Mouse (Mus musculus): ENCODE results near the gene Vmn1r26. TPM values are rescaled to one million over a fixed set of nuclear protein-coding genes. Genes with fewer than 3 reads are reported as not detected.
"Not testable (repeated sequence)": the region's sequence is repeated elsewhere in the genome, so short reads cannot be mapped to it uniquely, and the experiment has no call there.

Vmn1r26 gene
- not detected in 2 replicates for polyA plus RNA-seq (2012; rRNA removed)

DNA sequence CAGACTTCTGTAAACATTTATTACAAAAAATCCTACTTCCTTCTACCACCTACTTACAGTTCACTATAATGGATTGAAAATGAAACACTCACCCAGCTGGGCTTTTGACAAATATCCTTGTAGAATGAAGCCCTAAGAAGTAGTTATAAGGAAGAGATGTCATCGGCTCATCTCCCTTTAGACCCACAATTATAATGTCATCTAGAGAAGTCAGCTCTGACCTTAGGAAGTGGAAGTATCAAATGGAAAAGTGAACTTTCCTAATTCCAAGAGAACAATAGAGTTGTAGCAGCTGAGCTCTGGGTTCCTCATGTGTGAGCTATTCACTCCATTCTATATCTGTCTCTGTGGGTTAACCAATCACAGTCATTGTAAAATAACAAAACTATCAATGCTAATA lies at the start of gene Vmn1r26:
Vmn1r26 (minus strand) TSS at position 101 of the 400 bp plus-strand sequence.
- TF ChIP-seq CTCF (IDR thresholded peaks at IDR 0.05; ENCODE audit: borderline replicate concordance, control insufficient read depth, extremely low read depth, insufficient read depth, low read length, poor library complexity) (no peak), POLR2A (IDR thresholded peaks at IDR 0.05; ENCODE audit: control insufficient read depth, extremely low read depth, insufficient read depth, low read length, poor library complexity) (no peak)
- Histone ChIP-seq H3K27me3 (ENCODE audit: control insufficient read depth, insufficient read depth, low read length) (no peaks in the 10 kb centered on the region), H3K36me3 (ENCODE audit: control insufficient read depth, insufficient read depth, low read length) (no peaks in the 10 kb centered on the region), H3K4me3 (ENCODE audit: control insufficient read depth, insufficient read depth, low read length) (no peak within 1 kb of the TSS), H3K27ac (ENCODE audit: control insufficient read depth, insufficient read depth, low read length) (no peak within 1 kb of the TSS), H3K4me1 (replicated peaks; ENCODE audit: control insufficient read depth, insufficient read depth, low read length) (no peaks in the 10 kb centered on the region)
- no peak for DNase-seq
- WGBS, result 98% methylated on average over 1 of the region's 1 CpGs

- TF ChIP-seq POLR2A (IDR thresholded peaks at IDR 0.05; ENCODE audit: control insufficient read depth, extremely low read depth, insufficient read depth, low read length, poor library complexity) (no peak), CTCF (IDR thresholded peaks at IDR 0.05; ENCODE audit: borderline replicate concordance, control insufficient read depth, extremely low read depth, insufficient read depth, low read length, poor library complexity) (no peak)
- no peaks in the 10 kb centered on the region for H3K27me3 ChIP-seq (ENCODE audit: control insufficient read depth, insufficient read depth, low read length)
- no peak for DNase-seq
Measured at GRCm38 (mm10) chr6:58044025-58044424, 29.1 kb upstream of the Vmn1r26 start.

DNA sequence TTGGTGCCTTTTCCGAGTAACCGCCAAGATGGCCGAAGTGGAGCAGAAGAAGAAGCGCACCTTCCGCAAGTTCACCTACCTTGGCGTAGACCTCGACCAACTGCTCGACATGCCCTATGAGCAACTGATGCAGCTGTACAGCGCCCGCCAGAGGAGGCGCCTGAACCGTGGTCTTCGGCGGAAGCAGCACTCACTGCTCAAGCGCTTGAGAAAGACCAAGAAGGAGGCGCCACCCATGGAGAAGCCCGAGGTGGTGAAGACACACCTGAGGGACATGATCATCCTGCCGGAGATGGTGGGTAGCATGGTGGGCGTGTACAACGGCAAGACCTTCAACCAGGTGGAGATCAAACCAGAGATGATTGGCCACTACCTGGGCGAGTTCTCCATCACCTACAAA lies 2.5 kb upstream of the Vmn1r26 start:
- H3K36me3 ChIP-seq (ENCODE audit: control insufficient read depth, insufficient read depth, low read length); H3K27ac ChIP-seq (ENCODE audit: control insufficient read depth, insufficient read depth, low read length); H3K4me3 ChIP-seq (ENCODE audit: control insufficient read depth, insufficient read depth, low read length); H3K4me1 ChIP-seq (replicated peaks; ENCODE audit: control insufficient read depth, insufficient read depth, low read length); DNase-seq; H3K27me3 ChIP-seq (ENCODE audit: control insufficient read depth, insufficient read depth, low read length): not testable (repeated sequence)
- 94% methylated on average over 21 of the region's 21 CpGs for WGBS

More at GRCm38 (mm10) chr6:58044025-58044424, 29.1 kb upstream of the Vmn1r26 start:
- Histone ChIP-seq H3K4me3 (ENCODE audit: control insufficient read depth, insufficient read depth, low read length) (no peak overlapping the region), H3K27ac (ENCODE audit: control insufficient read depth, insufficient read depth, low read length) (no peak overlapping the region), H3K36me3 (ENCODE audit: control insufficient read depth, insufficient read depth, low read length) (no peaks in the 10 kb centered on the region), H3K4me1 (replicated peaks; ENCODE audit: control insufficient read depth, insufficient read depth, low read length) (no peaks in the 10 kb centered on the region)

- no peak for TF ChIP-seq POLR2A (IDR thresholded peaks at IDR 0.05; ENCODE audit: control insufficient read depth, extremely low read depth, insufficient read depth, low read length, poor library complexity)
- no peak for TF ChIP-seq CTCF (IDR thresholded peaks at IDR 0.05; ENCODE audit: borderline replicate concordance, control insufficient read depth, extremely low read depth, insufficient read depth, low read length, poor library complexity)
- DNase-seq, result no peak
- no peaks in the 10 kb centered on the region for H3K27me3 ChIP-seq (ENCODE audit: control insufficient read depth, insufficient read depth, low read length)
- WGBS, result 68% methylated on average over 3 of the region's 3 CpGs
- no peak within 1 kb of the TSS for H3K4me3 ChIP-seq (ENCODE audit: control insufficient read depth, insufficient read depth, low read length)
- H3K36me3 ChIP-seq (ENCODE audit: control insufficient read depth, insufficient read depth, low read length), result no peaks in the 10 kb centered on the region
- H3K4me1 ChIP-seq (replicated peaks; ENCODE audit: control insufficient read depth, insufficient read depth, low read length), result no peaks in the 10 kb centered on the region
- no peak within 1 kb of the TSS for H3K27ac ChIP-seq (ENCODE audit: control insufficient read depth, insufficient read depth, low read length)
Measured at GRCm38 (mm10) chr6:57980710-57981109, 34.2 kb downstream of the Vmn1r26 start, which contains the start of gene Vmn1r25. Vmn1r25 (minus strand) TSS chr6:57980810.

GRCm38 (mm10) chr6:57961403-57961802 lies 53.6 kb downstream of the Vmn1r26 start, which contains the start of gene Vmn1r24:
Vmn1r24 (minus strand) TSS chr6:57961503.
- WGBS, result 92% methylated on average over 1 of the region's 1 CpGs
- not testable (repeated sequence) for DNase-seq; H3K27me3 ChIP-seq (ENCODE audit: control insufficient read depth, insufficient read depth, low read length); H3K27ac ChIP-seq (ENCODE audit: control insufficient read depth, insufficient read depth, low read length); H3K4me3 ChIP-seq (ENCODE audit: control insufficient read depth, insufficient read depth, low read length); H3K36me3 ChIP-seq (ENCODE audit: control insufficient read depth, insufficient read depth, low read length); H3K4me1 ChIP-seq (replicated peaks; ENCODE audit: control insufficient read depth, insufficient read depth, low read length)

Other genes with a start within 250 kb of the Vmn1r26 start
- gene Vopp1, start 190.0 kb downstream of the Vmn1r26 start, polyA plus RNA-seq (2012; rRNA removed), result 16.2 and 18.4 TPM in 2 replicates
- not detected in 2 replicates for gene Vmn1r21, start 164.8 kb downstream of the Vmn1r26 start, polyA plus RNA-seq (2012; rRNA removed)
- gene Vmn1r22, start 107.1 kb downstream of the Vmn1r26 start, polyA plus RNA-seq (2012; rRNA removed), result not detected in 2 replicates
- not detected in 2 replicates for gene Vmn1r23, start 88.3 kb downstream of the Vmn1r26 start, polyA plus RNA-seq (2012; rRNA removed)
- not detected in 2 replicates for gene Vmn1r24, start 53.7 kb downstream of the Vmn1r26 start, polyA plus RNA-seq (2012; rRNA removed)
- gene Vmn1r25, start 34.3 kb downstream of the Vmn1r26 start, polyA plus RNA-seq (2012; rRNA removed), result not detected in 2 replicates
- gene Vmn1r27, start 203.7 kb upstream of the Vmn1r26 start, polyA plus RNA-seq (2012; rRNA removed), result not detected in 2 replicates
- not detected in 2 replicates for gene Vmn1r28, start 246.9 kb upstream of the Vmn1r26 start, polyA plus RNA-seq (2012; rRNA removed)

All from thymus, adult 2 months (tissue).